Mouse (Mus musculus): ENCODE measurements at regions not wholly inside any gene's neighbourhood (a gene's known extent, or its start where the extent isn't known, plus 50 kb on each side); places are given as distances from the start of the nearest gene placed in this dataset.

DNA sequence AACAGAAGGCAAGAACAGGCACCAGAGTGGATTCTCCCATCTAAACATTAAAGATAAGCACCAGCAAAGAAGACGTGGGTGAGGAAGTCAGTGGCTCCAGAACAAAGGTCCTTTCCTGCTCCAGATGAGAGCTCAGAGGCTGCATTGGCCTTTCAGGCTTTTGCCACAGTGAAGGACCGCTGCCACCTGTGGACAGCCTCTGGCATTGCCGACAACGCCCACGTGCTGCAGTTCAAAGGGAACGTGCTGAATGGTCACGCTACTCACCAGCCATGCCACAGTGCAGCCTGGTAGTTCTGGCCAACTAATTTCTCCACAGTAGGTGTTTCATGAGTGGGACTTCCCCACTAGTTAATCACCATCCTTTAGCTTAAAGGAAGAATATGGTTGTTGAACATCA is 365.1 kb downstream of the Dmrt2 start:
- DNase-seq (ENCODE audit: low spot score in 2 of 2), result no peak

DNA sequence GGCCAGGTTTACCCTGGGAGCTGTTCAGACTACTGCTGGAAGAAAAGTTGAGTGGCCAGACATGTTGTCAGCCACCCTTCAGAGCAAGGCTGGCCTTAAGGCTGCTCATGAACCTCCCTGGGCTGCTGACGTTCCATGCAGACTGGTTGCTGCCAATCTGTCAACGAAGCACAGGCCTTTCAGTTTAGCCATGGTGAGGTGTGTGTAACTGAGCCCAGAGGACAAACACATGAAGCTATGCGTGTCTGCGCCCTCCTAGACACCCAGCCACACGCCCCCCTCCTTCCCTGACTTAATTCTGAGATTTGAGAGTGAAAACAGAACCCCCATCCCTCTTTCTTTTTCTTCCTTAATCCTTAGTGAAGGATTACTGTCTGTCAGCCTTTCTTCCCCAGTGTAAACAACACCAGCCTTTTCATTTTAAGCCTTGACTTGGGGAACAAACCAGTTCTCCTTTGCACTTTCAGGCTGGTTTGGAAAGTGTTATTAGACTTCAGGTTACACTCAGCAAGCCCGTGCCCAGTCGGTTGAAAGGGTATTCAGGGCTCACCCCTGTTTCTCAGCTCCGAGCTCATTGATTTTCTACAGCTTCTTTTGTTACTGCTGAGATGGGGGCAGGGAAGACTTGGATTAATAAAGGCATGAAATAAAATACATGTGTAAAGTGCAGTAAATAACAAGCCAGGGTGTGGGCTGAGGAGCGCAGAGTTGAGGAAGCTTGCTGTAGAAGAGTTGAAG is 379.4 kb downstream of the Dmrt2 start:
- no peak for DNase-seq (ENCODE audit: low spot score in 2 of 2)

DNA sequence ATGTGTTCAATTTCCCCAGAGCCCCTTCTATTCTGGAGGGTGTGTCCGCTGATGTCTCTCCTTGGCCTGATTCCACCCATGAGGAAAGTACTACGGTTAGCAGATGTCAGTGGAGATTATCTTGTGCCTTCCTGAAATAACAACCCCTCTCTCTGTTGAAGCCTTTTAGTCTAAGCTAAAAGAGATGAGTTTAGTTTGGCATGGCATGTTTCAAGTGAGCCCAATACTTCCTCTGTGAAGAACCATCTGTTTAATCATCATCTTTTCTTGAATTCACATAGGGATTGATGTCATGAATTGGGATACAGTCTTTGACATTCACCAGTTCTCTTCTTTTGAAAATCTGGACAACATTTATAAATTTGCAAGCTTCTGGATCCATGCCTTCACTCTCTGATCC is 387.5 kb downstream of the Dmrt2 start:
- no peak for DNase-seq (ENCODE audit: low spot score in 2 of 2)

DNA sequence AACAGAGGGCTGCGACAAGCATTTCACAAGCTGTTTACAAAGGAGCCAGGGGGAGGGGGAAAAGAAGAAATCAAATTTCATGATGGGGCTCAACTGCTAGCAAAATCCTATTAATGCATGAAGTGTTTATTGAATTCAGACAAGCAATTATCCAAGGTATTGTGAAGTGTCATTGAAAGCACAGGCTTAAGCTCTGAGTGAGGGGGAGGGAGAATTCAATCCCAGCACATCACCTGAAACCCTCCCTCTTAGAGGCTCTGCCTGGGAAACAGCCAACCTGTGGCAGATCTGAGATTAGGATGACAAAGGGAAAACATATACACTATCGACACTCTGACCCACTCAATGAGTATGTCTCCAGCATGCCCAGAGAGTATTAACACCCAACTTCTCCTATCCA is 396.3 kb downstream of the Dmrt2 start:
- no peak for DNase-seq (ENCODE audit: low spot score in 2 of 2)

DNA sequence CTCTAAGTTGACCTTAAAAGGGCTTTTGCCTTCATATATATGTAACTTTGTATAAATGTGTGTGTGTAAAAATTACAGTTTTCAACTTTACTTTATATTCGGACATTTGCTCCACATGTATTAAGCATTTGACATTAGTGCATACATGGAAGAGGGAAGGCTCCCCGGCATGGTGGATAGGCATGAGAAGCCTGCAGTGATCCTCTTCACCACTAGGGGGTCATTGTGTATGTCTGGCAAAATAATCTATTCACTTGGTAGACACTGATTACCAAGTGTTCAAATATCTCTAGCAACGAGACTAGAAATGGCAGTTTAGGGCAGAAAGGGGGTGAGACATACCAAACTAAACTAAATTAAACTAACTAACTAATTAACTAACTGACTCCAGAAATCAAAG is 397.7 kb downstream of the Dmrt2 start:
- DNase-seq (ENCODE audit: low spot score in 2 of 2), result no peak

DNA sequence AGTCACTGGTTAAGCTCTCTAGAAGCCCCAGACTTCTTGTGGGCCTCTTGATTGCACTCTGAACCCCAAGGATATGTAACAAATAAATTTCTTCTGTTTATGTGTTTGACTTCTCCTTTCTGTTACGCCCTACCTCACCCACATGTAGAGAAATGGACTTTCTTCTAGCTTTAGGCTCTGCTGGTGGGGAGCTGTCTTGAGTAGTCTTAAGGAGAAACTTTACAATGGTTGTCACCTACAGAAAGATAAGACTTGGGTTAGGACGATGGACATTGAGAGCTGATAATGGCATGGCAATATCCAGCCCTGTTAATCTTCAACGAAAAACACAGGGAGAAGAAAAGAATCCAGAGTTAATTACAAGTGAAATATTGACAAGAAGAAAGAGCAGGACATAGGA is 416.1 kb downstream of the Dmrt2 start:
- DNase-seq (ENCODE audit: low spot score in 2 of 2), result no peak

DNA sequence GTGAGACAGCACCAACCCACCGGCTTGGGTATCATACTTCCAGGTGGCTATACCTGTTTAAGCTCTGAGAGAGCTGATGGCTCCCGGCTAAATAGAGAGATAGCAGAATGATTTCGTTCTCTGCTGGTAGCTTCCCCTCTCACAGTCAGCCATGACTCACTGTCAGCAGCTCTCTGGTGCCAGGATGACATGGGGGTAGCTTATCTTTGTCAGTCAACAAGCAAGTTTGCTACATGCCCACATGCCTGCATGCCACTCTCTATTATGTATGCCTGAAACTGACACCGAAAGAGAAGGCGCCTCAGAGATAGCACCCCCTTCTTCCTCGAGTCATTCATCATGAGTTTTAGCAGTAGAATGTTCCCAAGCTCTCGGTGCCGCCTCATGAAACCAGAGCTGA is 419.2 kb downstream of the Dmrt2 start:
- no peak for DNase-seq (ENCODE audit: low spot score in 2 of 2)

DNA sequence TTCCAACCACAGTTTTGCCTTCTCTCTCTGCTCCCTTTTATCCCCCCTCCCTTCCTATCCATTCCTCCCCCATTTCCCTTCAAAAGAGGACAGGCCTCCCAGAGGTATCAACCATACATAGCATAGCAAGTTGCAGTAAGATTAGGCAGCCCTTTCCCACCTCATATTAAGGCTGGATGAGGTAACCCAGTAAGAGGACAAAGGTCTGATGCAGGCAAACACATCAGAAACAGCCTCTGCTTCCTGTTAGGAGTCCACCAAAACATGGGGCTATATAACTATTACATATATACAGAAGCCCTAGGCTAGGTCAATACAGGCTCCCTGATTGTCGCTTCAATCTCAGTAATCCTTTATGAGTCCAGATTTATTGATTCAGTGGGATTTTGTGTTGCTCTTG is 421.6 kb downstream of the Dmrt2 start:
- no peak for DNase-seq (ENCODE audit: low spot score in 2 of 2)

DNA sequence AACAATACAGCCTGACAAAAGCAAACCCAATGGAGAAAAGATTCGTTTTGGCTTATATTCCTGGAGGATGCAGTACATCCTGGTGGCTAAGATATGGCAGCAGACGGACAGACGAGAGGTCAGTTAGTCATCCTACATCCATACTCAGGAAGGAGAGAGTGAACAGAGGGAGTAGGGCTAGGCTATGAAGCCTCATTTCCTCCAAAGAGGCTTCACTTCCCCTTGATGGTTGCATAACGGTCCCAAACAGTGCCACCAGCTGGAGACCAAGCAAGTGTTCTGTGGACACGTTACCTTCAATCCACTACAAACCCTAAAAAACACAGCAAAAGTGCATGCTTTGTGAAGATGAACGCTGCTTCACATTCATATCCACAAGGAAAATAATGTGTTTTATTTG is 442.1 kb downstream of the Dmrt2 start:
- DNase-seq (ENCODE audit: low spot score in 2 of 2), result no peak

DNA sequence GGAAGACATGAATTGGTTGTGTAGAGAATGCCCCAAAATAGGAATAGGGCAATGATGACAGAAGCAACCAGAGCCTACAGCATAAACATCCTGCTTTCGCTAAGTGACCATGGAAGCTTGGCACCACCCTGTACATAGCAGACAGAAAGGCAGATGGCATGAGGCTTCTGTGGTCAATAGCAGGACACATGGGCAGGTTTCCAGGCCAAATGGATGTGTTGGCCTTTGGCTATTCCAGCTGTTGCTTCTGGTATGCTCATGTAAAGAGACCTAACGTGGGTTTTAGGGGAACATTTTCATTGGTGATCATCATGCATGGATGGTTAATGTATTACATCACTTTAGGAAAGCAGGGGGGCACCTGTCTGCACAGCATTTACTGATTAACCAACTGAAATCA is 456.2 kb downstream of the Dmrt2 start:
- no peak for DNase-seq (ENCODE audit: low spot score in 2 of 2)

DNA sequence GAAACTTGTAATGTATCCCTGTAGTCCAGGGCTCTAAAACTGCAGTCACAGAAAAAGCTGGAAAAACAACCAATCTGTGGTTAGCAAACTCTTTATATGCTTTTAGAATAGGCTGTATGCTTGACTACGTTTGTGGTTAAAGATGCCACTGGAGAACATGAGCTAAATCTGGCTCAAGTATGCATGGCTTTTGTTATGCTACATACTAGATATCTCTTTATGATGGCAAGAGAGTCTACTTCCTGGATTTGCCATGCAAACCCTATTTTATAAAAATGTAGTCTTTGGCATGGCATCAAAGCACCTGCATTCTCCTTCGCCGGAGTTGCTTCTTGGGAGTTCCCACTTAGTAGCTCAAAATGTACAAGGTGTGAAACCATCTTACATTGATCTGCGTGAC is 462.2 kb downstream of the Dmrt2 start:
- DNase-seq (ENCODE audit: low spot score in 2 of 2), result no peak

DNA sequence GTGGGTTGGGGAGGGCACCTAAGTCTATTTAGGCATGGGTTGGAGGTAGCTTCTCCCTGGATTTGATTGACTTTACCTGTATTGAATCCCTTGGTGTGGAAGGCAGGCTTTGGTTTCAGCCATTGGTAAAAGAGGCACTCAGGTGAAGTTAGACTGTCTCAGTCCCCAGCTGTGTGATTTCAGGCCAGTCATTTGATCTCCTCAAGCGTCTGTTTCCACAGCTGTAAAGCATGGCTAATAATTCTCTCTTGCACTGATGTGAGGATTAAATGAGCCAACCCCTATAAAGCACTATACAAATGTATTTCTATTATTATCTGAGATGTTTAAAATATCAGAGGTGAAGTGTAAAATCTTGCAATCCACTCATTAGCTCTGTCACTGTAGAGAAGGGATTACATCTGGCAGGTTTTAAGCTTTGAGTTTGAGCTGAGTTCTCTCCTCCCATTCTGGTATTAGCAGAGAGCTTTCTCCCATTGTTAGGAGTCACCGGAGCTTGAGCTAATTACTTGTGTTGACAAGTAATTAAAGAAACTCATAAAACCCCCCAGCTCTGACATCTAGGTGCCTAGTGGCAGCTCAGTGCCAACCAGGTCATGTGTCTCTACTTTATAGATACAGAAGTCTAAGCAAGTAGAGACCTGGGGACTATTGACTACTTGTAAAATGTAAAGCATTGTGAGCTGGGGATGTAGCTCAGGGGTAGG is 463.3 kb downstream of the Dmrt2 start:
- no peak for DNase-seq (ENCODE audit: low spot score in 2 of 2)

DNA sequence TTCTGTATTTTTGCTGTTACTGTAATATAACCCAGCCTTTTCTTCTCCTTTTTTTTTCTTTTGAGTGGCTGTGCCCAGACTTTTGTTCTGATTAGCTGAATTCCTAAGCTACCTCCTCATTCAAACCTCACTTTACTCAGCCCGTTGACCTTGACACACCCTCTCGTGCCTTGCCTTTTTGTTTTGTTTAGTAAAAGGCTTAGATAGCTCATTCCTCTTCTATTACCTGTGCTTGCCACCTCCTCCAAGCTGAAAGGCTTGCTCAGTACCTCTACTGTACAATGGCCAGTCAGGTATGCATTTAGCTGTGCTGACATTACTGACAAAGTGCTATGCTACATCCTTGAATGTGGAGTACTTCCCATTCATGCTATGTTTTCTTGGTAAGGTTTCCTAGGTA is 464.2 kb upstream of the Smarca2 start:
- no peak for DNase-seq (ENCODE audit: low spot score in 2 of 2)

DNA sequence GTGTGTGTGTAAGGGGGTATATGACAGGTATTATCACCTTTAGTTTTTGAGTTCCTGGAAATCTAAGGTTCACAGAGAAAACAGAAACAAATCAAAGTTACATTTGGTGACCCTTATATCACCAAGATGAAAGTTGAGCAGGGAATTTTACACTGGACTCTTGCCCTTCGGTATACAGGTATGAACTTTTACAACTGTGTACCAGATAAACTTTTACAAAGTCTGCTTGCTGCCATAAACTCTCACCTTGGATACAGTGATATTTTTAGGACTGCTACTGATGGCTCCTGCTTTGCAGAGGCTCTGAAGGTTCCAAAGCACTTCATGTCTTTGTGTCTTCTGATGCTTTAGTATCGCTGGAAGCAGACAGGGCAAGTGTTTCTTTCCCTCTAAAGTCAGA is 461.3 kb upstream of the Smarca2 start:
- no peak for DNase-seq (ENCODE audit: low spot score in 2 of 2)

DNA sequence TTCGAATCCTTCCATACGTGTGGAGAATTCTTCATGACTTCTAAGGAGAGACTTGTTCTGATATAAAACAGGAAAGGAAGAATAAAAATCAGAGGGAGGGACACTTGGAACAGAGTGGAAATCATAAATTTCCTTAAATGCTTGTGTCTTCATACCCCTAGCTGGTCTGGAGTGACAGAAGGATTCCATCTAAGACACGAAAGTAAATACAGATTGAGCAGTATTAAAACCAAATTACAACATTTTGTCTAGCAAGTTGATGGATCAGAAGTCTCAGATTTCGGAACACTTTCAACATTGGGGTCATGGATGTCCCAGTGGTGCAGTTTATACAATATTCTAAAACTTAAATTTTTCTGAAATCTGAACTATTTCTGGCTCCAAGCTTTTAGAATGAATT is 453.6 kb upstream of the Smarca2 start:
- no peak for DNase-seq (ENCODE audit: low spot score in 2 of 2)

DNA sequence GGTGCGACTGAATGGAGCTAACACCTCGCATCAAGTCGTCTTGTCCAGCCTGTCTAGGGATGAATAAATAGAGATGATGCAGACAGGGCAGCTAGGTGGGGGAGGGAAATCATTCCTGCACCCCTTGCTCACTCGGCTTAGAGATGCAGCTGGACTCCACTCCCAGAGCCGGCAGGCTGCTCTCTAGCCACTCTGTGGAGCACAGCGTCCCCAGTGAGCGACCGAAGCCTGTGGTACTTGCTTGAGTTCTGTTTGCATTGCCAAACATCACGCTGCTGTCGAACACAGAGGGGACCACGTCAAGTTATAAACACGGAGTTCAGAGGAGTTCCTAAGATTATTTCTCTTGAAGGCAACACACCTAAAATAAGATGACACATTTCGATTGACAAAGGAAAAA is 439.9 kb upstream of the Smarca2 start:
- no peak for DNase-seq (ENCODE audit: low spot score in 2 of 2)

DNA sequence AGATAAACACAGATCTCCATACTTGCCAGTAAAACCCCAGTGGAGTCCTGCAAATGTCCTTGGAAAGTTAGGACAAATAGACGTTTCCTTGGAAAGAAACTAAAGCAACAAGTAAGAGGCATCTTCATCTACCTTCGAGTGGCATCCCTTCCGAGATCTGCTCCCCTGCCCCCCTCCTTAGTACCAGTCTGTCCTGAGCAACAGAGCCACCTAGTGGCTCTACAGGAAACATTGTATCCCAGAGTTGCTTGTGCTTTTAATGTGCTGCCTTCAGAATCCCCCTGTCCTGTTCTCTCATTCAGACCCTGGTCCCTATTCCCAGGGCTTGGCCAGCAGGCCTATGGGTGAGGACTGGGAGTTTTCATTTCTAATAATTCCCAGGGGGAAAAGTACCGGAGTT is 423.1 kb upstream of the Smarca2 start:
- no peak for DNase-seq (ENCODE audit: low spot score in 2 of 2)

DNA sequence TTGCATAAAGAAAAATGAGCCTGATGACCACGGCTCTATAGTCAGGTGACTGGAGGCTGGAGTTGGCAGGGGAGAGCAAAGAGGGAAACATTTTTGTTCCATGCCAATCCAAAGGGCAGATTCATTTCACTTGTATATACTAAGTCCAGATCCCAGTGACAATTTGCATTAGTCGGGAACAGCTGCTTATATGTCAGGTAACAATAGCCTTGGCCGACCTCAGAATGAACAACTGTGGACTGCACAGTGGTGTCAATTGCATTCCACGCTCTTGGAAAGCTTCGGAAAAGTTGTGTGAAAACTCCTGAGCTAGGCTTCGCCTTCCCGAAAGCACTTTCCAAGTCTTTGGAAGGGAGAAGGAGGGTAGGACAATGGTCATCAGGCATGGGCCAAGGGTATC is 419.8 kb upstream of the Smarca2 start:
- DNase-seq (ENCODE audit: low spot score in 2 of 2), result no peak

DNA sequence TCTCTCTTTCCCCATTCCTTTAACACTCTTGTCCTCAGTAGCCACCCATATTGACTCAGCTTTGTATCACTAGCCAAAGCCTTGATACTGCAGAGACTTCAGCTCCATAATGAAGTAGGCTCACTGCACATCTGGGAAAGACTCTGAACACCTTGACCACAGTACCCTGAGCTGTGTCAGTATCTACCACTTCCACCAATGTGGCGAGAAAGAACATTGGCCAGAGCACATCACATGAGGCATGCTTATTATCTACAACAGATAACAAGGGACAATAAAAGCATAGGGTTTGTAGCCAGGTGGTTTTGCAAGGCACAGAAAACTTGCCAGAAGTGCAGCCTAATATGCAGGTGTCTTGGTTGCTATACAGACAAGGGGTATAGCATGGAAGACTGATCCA is 414.0 kb upstream of the Smarca2 start:
- no peak for DNase-seq (ENCODE audit: low spot score in 2 of 2)

DNA sequence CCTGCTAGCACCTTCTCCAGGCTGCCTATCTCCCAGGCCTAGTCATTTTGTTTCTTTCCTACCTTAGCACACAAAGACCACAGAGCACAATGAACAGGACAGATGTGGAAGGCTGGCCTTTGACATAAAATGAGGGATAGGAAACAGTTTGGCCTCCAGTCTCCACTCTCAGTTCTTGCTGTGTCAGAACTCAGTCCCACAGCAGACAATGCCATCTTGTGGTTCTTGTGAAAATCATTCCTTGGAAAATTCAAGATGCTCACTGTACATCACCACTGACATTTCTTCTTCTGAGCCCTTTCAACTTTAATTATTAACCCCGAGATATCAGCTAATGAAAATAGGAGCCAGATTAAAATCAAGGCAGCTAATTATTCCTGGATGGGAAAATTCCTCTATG is 411.2 kb upstream of the Smarca2 start:
- DNase-seq (ENCODE audit: low spot score in 2 of 2), result no peak

DNA sequence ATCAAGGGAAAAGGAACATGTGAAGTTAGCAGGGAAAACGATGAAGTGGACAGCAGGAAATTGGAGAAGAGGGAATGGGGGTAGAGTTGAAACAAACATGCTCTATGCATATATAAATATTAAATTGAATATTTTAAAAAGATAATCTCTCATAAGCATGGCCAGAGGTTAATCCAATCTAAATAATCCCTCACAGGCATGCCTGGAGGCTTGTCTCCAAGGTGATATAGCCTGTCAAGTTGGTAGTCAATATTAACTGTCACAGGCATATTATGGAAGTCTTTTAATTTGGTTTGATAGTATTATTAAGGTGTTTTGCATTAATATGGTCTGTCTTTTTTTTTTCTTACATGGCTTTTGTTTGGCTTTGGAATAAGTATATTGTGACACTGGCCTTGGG is 396.1 kb upstream of the Smarca2 start:
- no peak for DNase-seq (ENCODE audit: low spot score in 2 of 2)

DNA sequence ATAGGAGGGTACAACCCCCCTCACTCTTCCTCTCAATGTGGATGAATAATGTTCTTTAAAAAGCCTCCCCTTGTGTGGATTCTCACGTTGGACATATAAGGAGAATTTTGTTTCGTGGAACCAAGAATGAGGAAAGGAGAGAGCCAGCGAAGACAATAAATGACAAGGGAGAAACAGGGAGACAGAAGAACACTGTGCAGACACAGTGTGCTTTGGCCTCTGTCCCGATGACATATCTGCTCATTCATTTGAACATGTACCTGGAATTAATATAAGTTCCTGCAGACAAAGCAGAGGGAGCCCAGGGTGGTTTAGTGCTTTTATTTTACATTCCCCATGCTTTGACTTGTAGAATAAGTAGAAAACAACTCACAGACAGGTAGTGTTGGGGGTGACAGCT is 370.3 kb upstream of the Smarca2 start:
- DNase-seq (ENCODE audit: low spot score in 2 of 2), result no peak

DNA sequence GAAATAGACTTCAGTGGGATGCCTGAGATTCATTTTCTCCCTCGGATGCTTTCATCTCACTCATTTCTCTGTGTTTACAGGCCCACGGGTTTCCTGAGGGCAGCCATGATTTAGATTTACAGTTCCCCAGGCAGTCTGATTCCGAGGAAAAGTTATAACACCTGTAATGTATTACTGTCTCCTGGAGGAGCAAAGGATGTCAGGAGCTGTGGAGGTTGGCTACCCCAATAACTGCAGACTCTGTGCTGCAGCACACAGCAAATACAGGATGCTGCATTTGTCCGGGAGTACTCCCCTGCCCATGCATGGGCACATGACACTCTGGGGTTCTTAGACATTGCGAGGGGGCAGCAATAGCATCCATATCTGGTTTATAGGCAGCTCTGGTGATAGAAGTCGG is 360.8 kb upstream of the Smarca2 start:
- no peak for DNase-seq (ENCODE audit: low spot score in 2 of 2)

DNA sequence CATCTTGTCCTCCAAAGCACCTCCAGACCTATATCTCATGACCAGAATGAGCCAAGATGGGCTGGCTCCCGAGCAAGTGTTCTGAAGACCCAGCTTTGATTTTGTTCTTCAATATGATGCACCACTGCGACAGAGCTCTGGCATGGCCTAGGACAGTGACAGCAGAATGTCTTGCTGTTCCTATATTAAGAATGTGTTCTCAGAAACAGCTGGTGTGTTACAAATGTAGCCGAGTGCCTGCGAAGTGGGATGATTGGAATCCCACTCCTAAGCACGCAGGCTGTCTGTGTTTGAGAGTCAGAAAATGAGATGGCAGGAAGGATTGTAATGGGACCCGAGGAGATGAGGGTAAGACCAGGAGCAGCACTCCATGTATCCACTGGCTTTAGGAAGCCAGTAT is 355.1 kb upstream of the Smarca2 start:
- DNase-seq (ENCODE audit: low spot score in 2 of 2), result peak; percentile 15 to 37

Data from frontal cortex, postnatal 14 days (tissue).